Mouse (Mus musculus) lung, adult 2 months (tissue): ENCODE data around the gene Phgr1.

ENCODE experiments used
- CTCF ChIP-seq: fragments of 200-500 bp; IDR thresholded peaks from 2 replicates; pipeline ENCODE4 v1.5.1; 2011; ENCODE audit warnings: mild to moderate bottlenecking, low read length, control low read depth; ENCODE audit not compliant: insufficient read depth
- POLR2A ChIP-seq: fragments of 200-500 bp; IDR thresholded peaks from 2 replicates; pipeline ENCODE4 v1.6.1; 2011; ENCODE audit warnings: low read depth, mild to moderate bottlenecking, control low read depth, low read length, borderline replicate concordance; ENCODE audit errors: extremely low read depth

DNA sequence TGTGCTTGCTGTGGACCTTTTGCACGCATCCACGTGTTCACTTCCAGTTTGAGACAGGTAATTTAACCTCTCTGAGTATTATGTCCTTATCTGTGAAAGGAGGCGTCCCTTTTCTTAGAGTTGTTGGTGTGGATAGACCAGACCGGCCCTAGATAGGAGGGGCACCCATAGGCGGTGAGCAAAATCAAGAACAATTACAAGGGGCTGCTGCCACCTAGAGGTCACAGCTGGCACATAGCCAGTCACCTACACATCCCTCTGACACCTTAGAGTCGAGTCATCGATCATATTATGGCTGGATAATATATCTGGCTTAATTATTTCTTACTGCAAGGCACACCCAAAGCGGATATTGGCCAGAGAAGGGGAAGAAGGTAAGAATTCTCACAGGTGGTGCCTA, 12.7 kb upstream of the Phgr1 start:
- TF ChIP-seq CTCF (peak; percentile 75), POLR2A (no peak)
